Comparison of ENCODE assay signal across 11 mouse cellular contexts in genomic region chr3:89179056-89179455, GRCm38 (mm10). TPM values are rescaled to one million over a fixed set of nuclear protein-coding genes. Genes with fewer than 3 reads are reported as not detected.
DNase-seq lines count a peak whose midpoint lies in the region; ATAC-seq and TF ChIP-seq lines count a peak whose summit lies in the region.
"Had no signal": no experiment of that assay in that cellular context is flagged by ENCODE, and none has a peak within 500 bp of the region (broad histone marks: within the 10 kb centered on the region; RNA-seq: fewer than 3 reads in every experiment).

No protein-coding gene starts in this region.

- no peak overlapping the region for H3K27ac ChIP-seq in heart, embryonic 11.5 days (ENCODE audit: low read depth, low read length)
- no peak overlapping the region for H3K27ac ChIP-seq in midbrain, embryonic 12.5 days (replicated peaks)
- no peak overlapping the region for H3K27ac ChIP-seq in midbrain, postnatal 0 days (ENCODE audit: low read depth, low read length)
- H3K27ac ChIP-seq in hindbrain, embryonic 15.5 days (replicated peaks), result no peak overlapping the region
- H3K27ac ChIP-seq in midbrain, embryonic 14.5 days (replicated peaks; ENCODE audit: low read depth, low read length), result no peak overlapping the region

- peaks cover 23% of the 10 kb centered on the region; the same call in 1 of the 2 replicates for H3K4me1 ChIP-seq in heart, embryonic 11.5 days (ENCODE audit: control insufficient read depth, insufficient read depth, low read length)
- H3K4me1 ChIP-seq in midbrain, embryonic 12.5 days, result peaks cover 25% of the 10 kb centered on the region
- H3K4me1 ChIP-seq in midbrain, postnatal 0 days (ENCODE audit: insufficient read depth, low read length), result peaks cover 11% of the 10 kb centered on the region
- H3K4me1 ChIP-seq in hindbrain, embryonic 15.5 days (replicated peaks), result peaks cover 27% of the 10 kb centered on the region
- H3K4me1 ChIP-seq in midbrain, embryonic 14.5 days (ENCODE audit: control insufficient read depth, insufficient read depth, low read length), result peaks cover 18% of the 10 kb centered on the region

- H3K9ac ChIP-seq in heart, embryonic 11.5 days (ENCODE audit: low read depth, low read length), result no peak overlapping the region
- H3K9ac ChIP-seq in midbrain, embryonic 12.5 days (replicated peaks), result no peak overlapping the region
- no peak overlapping the region for H3K9ac ChIP-seq in midbrain, postnatal 0 days (replicated peaks; ENCODE audit: low read length, poor library complexity, severe bottlenecking)
- H3K9ac ChIP-seq in hindbrain, embryonic 15.5 days, result no peak overlapping the region
- no peak overlapping the region for H3K9ac ChIP-seq in midbrain, embryonic 14.5 days (replicated peaks; ENCODE audit: low read length)

- peak; percentile 90 for DNase-seq in heart, adult 11 months
- DNase-seq in midbrain, postnatal 0 days (ENCODE audit: low spot score), result no peak
- no peak for DNase-seq in midbrain, embryonic 14.5 days
- DNase-seq in urinary bladder, postnatal 4 days (ENCODE audit: low spot score in 2 of 2), result no peak
- no peak for DNase-seq in adrenal gland, postnatal 4 days (ENCODE audit: low spot score in 2 of 2)
- DNase-seq: adrenal gland, adult 2 months; kidney, adult 11 months; thymus, postnatal 25 days had no signal

- H3K27me3 ChIP-seq in heart, embryonic 11.5 days (ENCODE audit: control insufficient read depth, insufficient read depth, low read length), result no peaks in the 10 kb centered on the region
- H3K27me3 ChIP-seq in midbrain, embryonic 12.5 days, result no peaks in the 10 kb centered on the region
- no peaks in the 10 kb centered on the region for H3K27me3 ChIP-seq in midbrain, postnatal 0 days (ENCODE audit: insufficient read depth, low read length)
- H3K27me3 ChIP-seq in hindbrain, embryonic 15.5 days, result no peaks in the 10 kb centered on the region
- H3K27me3 ChIP-seq in midbrain, embryonic 14.5 days (ENCODE audit: control insufficient read depth, insufficient read depth, low read length), result no peaks in the 10 kb centered on the region

- no peak overlapping the region for H3K4me2 ChIP-seq in heart, embryonic 11.5 days
- peak overlapping the region; percentile 77; the same call in 1 of the 2 replicates for H3K4me2 ChIP-seq in midbrain, embryonic 12.5 days (replicated peaks)
- H3K4me2 ChIP-seq in midbrain, postnatal 0 days (ENCODE audit: low read depth, low read length, poor library complexity, severe bottlenecking), result no peak overlapping the region
- H3K4me2 ChIP-seq in hindbrain, embryonic 15.5 days, result no peak overlapping the region; the same call in 1 of the 2 replicates
- 0 out of 2 replicates have a peak overlapping the region, but pooled peaks have one; percentile 96 for H3K4me2 ChIP-seq in midbrain, embryonic 14.5 days (ENCODE audit: low read length)

- 91% methylated on average over 11 of the region's 11 CpGs for WGBS in heart, embryonic 11.5 days (ENCODE audit: insufficient replicate concordance)
- 89% methylated on average over 11 of the region's 11 CpGs for WGBS in midbrain, embryonic 12.5 days
- 93% methylated on average over 11 of the region's 11 CpGs for WGBS in midbrain, postnatal 0 days
- 92% methylated on average over 11 of the region's 11 CpGs for WGBS in hindbrain, embryonic 15.5 days
- WGBS in midbrain, embryonic 14.5 days, result 94% methylated on average over 11 of the region's 11 CpGs

- no peak overlapping the region for H3K4me3 ChIP-seq in heart, embryonic 11.5 days (ENCODE audit: low read depth, low read length)
- 0 out of 2 replicates have a peak overlapping the region, but pooled peaks have one; percentile 2 for H3K4me3 ChIP-seq in midbrain, embryonic 12.5 days
- H3K4me3 ChIP-seq in midbrain, postnatal 0 days (ENCODE audit: low read depth, low read length), result no peak overlapping the region
- H3K4me3 ChIP-seq in hindbrain, embryonic 15.5 days, result 0 out of 2 replicates have a peak overlapping the region, but pooled peaks have one; percentile 65
- H3K4me3 ChIP-seq in midbrain, embryonic 14.5 days (replicated peaks; ENCODE audit: low read depth, low read length), result no peak overlapping the region

- ATAC-seq in heart, embryonic 11.5 days (replicated peaks; ENCODE audit: insufficient number of reproducible peaks, low FRiP score, low TSS enrichment), result no peak
- no peak for ATAC-seq in midbrain, embryonic 12.5 days (ENCODE audit: low FRiP score, low read depth)
- ATAC-seq in midbrain, postnatal 0 days (ENCODE audit: low FRiP score), result no peak
- no peak for ATAC-seq in hindbrain, embryonic 15.5 days (ENCODE audit: low FRiP score, low read depth)
- ATAC-seq in midbrain, embryonic 14.5 days (ENCODE audit: low FRiP score, low TSS enrichment), result no peak

- no peak for TF ChIP-seq CTCF in midbrain, postnatal 0 days (IDR thresholded peaks at IDR 0.05)

- H3K9me3 ChIP-seq in heart, embryonic 11.5 days (replicated peaks; ENCODE audit: control insufficient read depth, low read length), result no peaks in the 10 kb centered on the region
- no peaks in the 10 kb centered on the region for H3K9me3 ChIP-seq in midbrain, embryonic 12.5 days
- H3K9me3 ChIP-seq in midbrain, postnatal 0 days (ENCODE audit: low read length), result no peaks in the 10 kb centered on the region
- no peaks in the 10 kb centered on the region for H3K9me3 ChIP-seq in hindbrain, embryonic 15.5 days
- H3K9me3 ChIP-seq in midbrain, embryonic 14.5 days (ENCODE audit: control insufficient read depth, low read length), result no peaks in the 10 kb centered on the region

- peaks cover 39% of the 10 kb centered on the region for H3K36me3 ChIP-seq in heart, embryonic 11.5 days (ENCODE audit: control insufficient read depth, insufficient read depth, low read length)
- peaks cover 64% of the 10 kb centered on the region for H3K36me3 ChIP-seq in midbrain, embryonic 12.5 days
- H3K36me3 ChIP-seq in midbrain, postnatal 0 days (ENCODE audit: insufficient read depth, low read length), result peaks cover 53% of the 10 kb centered on the region
- peaks cover 55% of the 10 kb centered on the region for H3K36me3 ChIP-seq in hindbrain, embryonic 15.5 days
- peaks cover 63% of the 10 kb centered on the region for H3K36me3 ChIP-seq in midbrain, embryonic 14.5 days (ENCODE audit: control insufficient read depth, insufficient read depth, low read length)

RNA-seq across cellular contexts. Expression of gene Scamp3, which starts 1.8 kb away (rescaled TPM):
- polyA plus RNA-seq in heart, embryonic 11.5 days (2014; fragmentation: Nextera tagmentation; extraction: Ambion mirVana), result 82.8 and 88.3 TPM in 2 replicates
- 94.2 and 97.1 TPM in 2 replicates for polyA plus RNA-seq in midbrain, embryonic 12.5 days (2016; fragmentation: Nextera tagmentation; extraction: Ambion mirVana)
- total RNA-seq in midbrain, postnatal 0 days (2014; rRNA removed), result 71.1 and 84.8 TPM in 2 replicates
- polyA plus RNA-seq in midbrain, postnatal 0 days (2015; fragmentation: Nextera tagmentation; extraction: Ambion mirVana), result 151 and 158 TPM in 2 replicates
- polyA plus RNA-seq in hindbrain, embryonic 15.5 days (2015; fragmentation: Nextera tagmentation; extraction: Ambion mirVana), result 148 and 158 TPM in 2 replicates
- 104 and 123 TPM in 2 replicates for polyA plus RNA-seq in midbrain, embryonic 14.5 days (2014; fragmentation: Nextera tagmentation; extraction: Ambion mirVana)
- total RNA-seq in adrenal gland, postnatal 4 days (2021), result 100 to 1,000 TPM; 114 to 122 TPM

RNA-seq across cellular contexts. Expression of gene Fam189b, which starts 3.9 kb away (rescaled TPM):
- 11.9 and 13.7 TPM in 2 replicates for polyA plus RNA-seq in heart, embryonic 11.5 days (2014; fragmentation: Nextera tagmentation; extraction: Ambion mirVana)
- 29.5 and 30.3 TPM in 2 replicates for polyA plus RNA-seq in midbrain, embryonic 12.5 days (2016; fragmentation: Nextera tagmentation; extraction: Ambion mirVana)
- 12.7 and 22.2 TPM in 2 replicates for total RNA-seq in midbrain, postnatal 0 days (2014; rRNA removed)
- 32.5 and 37.5 TPM in 2 replicates for polyA plus RNA-seq in midbrain, postnatal 0 days (2015; fragmentation: Nextera tagmentation; extraction: Ambion mirVana)
- 35.5 and 39.2 TPM in 2 replicates for polyA plus RNA-seq in hindbrain, embryonic 15.5 days (2015; fragmentation: Nextera tagmentation; extraction: Ambion mirVana)
- polyA plus RNA-seq in midbrain, embryonic 14.5 days (2014; fragmentation: Nextera tagmentation; extraction: Ambion mirVana), result 25.0 and 25.3 TPM in 2 replicates
- total RNA-seq in adrenal gland, postnatal 4 days (2021), result 10 to 100 TPM; 27.2 to 34.1 TPM

RNA-seq across cellular contexts. Expression of gene Clk2, which starts 14.5 kb away (rescaled TPM):
- polyA plus RNA-seq in heart, embryonic 11.5 days (2014; fragmentation: Nextera tagmentation; extraction: Ambion mirVana), result 18.7 and 20.1 TPM in 2 replicates
- polyA plus RNA-seq in midbrain, embryonic 12.5 days (2016; fragmentation: Nextera tagmentation; extraction: Ambion mirVana), result 42.3 and 46.5 TPM in 2 replicates
- 38.9 and 44.5 TPM in 2 replicates for total RNA-seq in midbrain, postnatal 0 days (2014; rRNA removed)
- polyA plus RNA-seq in midbrain, postnatal 0 days (2015; fragmentation: Nextera tagmentation; extraction: Ambion mirVana), result 12.1 and 12.6 TPM in 2 replicates
- polyA plus RNA-seq in hindbrain, embryonic 15.5 days (2015; fragmentation: Nextera tagmentation; extraction: Ambion mirVana), result 20.0 and 22.6 TPM in 2 replicates
- 22.0 and 24.6 TPM in 2 replicates for polyA plus RNA-seq in midbrain, embryonic 14.5 days (2014; fragmentation: Nextera tagmentation; extraction: Ambion mirVana)
- 100 to 1,000 TPM; 103 TPM for total RNA-seq in adrenal gland, postnatal 4 days (2021)

RNA-seq across cellular contexts. Expression of gene Hcn3, which starts 19.1 kb away (rescaled TPM):
- 0.13 and 0.58 TPM in 2 replicates for polyA plus RNA-seq in heart, embryonic 11.5 days (2014; fragmentation: Nextera tagmentation; extraction: Ambion mirVana)
- polyA plus RNA-seq in midbrain, embryonic 12.5 days (2016; fragmentation: Nextera tagmentation; extraction: Ambion mirVana), result 17.1 and 22.0 TPM in 2 replicates
- 94.8 and 97.8 TPM in 2 replicates for total RNA-seq in midbrain, postnatal 0 days (2014; rRNA removed)
- polyA plus RNA-seq in midbrain, postnatal 0 days (2015; fragmentation: Nextera tagmentation; extraction: Ambion mirVana), result 44.8 and 46.7 TPM in 2 replicates
- 51.9 and 59.2 TPM in 2 replicates for polyA plus RNA-seq in hindbrain, embryonic 15.5 days (2015; fragmentation: Nextera tagmentation; extraction: Ambion mirVana)
- 23.6 and 30.7 TPM in 2 replicates for polyA plus RNA-seq in midbrain, embryonic 14.5 days (2014; fragmentation: Nextera tagmentation; extraction: Ambion mirVana)
- total RNA-seq in adrenal gland, postnatal 4 days (2021), result 10 to 100 TPM; 15.0 to 17.8 TPM

RNA-seq across cellular contexts. Expression of gene Gba, which starts 23.7 kb away (rescaled TPM):
- polyA plus RNA-seq in heart, embryonic 11.5 days (2014; fragmentation: Nextera tagmentation; extraction: Ambion mirVana), result 33.3 and 39.9 TPM in 2 replicates
- polyA plus RNA-seq in midbrain, embryonic 12.5 days (2016; fragmentation: Nextera tagmentation; extraction: Ambion mirVana), result 42.4 and 45.8 TPM in 2 replicates
- total RNA-seq in midbrain, postnatal 0 days (2014; rRNA removed), result 56.8 and 64.6 TPM in 2 replicates
- polyA plus RNA-seq in midbrain, postnatal 0 days (2015; fragmentation: Nextera tagmentation; extraction: Ambion mirVana), result 46.1 and 48.3 TPM in 2 replicates
- polyA plus RNA-seq in hindbrain, embryonic 15.5 days (2015; fragmentation: Nextera tagmentation; extraction: Ambion mirVana), result 46.6 and 48.0 TPM in 2 replicates
- polyA plus RNA-seq in midbrain, embryonic 14.5 days (2014; fragmentation: Nextera tagmentation; extraction: Ambion mirVana), result 42.0 and 47.8 TPM in 2 replicates
- total RNA-seq in adrenal gland, postnatal 4 days (2021), result 10 to 100 TPM; 60.8 to 61.2 TPM

Comparison
In these comparisons a context has a peak if more than half of its experiments do, and no peak if none do; other contexts are left out.
1. H3K4me2 ChIP-seq: peak in midbrain, embryonic 12.5 days (single experiment) and midbrain, embryonic 14.5 days (single experiment); none in heart, embryonic 11.5 days (single experiment), midbrain, postnatal 0 days (single experiment) and hindbrain, embryonic 15.5 days (single experiment).
2. H3K4me3 ChIP-seq: peak in midbrain, embryonic 12.5 days (single experiment) and hindbrain, embryonic 15.5 days (single experiment); none in heart, embryonic 11.5 days (single experiment), midbrain, postnatal 0 days (single experiment) and midbrain, embryonic 14.5 days (single experiment).